Mouse (Mus musculus) cerebellum, postnatal 10 days (tissue): ENCODE results near the gene Sfxn2.

ENCODE experiments used
- DNase-seq, 2 experiments: peaks; one replicate each; pipeline ENCODE4 v3.0.0; 2021; ENCODE audit warnings: mixed read lengths in 2 of 2

Gene Sfxn2

DNA sequence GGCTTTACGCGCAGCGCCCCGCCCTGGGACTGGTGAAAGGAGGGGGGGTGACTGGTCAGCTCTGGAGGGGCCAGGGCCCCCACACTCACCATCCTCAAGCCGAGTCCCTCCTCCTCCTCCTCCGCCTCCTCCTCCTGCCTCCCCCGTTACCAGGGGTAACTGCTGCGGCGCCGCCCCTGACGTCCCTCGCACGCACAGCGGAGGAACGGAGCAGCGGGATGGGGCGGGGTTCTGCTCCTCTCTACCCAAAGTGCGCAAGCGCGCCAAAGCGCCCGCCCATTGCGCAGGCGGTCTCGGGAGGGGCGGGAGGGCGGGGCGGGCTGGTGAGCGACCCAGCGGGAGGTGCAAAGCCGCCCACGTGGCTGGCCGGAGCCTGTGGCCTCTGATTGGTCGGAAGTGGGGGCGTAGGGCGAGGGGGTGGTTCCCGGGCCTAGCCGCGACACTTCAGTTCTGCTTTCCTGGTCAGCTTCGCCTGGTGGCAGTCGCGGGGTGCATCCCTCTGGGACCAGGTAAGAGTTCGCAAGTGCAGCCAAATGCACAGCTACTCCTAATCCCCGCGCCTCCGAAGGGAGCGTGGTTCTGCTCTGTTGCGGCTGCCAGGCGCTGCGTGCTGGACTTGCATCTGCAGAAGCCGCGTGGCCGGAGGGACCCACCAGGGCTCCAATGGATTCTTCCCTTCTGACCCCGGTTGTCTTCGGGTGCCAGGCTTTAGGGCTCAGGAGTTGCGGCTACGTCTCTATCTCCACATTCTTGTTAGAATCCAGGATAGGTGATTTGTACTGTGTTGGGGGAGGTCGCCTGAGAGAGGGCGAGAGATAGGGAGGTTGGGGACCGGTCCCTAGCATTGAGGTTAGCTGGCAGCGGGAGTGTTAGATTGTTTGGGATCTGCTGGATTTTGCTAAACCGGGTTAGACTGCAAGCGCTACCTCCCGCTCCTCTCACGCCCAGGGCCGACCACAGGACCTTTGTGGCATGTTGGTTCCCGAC is at the start of gene Sfxn2, which contains the start of gene Arl3:
Gene Sfxn2, plus strand, starts transcription at position 415 of the 987 bp plus-strand sequence.
Gene Arl3, minus strand, starts transcription at position 248 of the 987 bp plus-strand sequence.
- DNase-seq, result peak; percentile 98

DNA sequence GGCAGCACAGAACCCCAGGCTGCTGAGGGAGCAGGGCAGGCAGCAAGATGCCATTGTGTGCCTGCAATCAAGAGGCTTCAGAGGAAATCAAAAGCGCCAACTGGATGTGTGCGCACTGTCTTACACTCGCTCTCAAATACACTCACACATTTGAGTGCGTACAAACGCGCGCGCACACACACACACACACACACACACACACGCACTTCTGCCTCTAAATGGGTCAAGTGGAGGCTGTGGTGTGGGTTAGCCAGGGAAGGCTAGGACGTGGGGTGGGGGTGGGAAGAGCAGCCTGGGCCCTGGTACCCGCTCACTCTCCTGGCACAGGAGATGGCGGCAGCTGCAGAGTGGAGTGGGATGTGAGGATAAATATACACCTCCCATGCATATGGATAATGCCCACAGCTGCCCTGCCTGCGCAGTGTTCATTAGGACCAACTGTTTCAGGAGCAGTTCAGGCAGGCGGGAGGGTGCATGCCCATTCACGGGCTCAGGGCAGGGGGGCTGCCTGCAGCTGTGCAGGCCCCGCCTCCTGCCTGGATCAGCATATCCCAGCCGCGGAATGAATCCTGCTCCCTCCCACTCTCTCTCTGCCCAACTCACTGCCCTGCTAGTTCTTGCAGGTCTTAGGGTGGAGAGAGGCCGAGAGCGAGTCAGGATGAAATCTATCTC is 49.5 kb upstream of the Sfxn2 start:
- peak; percentile 74 to 80 for DNase-seq

DNA sequence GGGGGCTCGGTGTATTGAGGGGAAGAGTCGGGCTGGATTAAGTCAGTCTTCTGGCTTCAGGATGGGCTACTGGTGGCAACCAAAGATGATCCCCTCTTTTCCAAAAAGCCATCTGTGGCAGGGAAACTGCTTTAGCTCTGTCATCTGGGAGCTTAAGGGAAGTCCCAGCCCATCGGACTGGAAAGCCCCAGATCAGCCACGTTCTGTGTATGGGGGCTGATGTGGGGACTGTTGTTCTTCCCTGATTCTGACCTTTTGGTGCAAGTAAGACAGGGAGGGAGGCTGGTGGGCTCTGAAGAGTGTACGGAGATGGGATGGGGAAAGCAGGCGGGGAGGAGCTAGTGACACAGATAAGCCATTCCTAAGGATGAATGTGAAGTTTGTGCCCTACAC is 49.0 kb upstream of the Sfxn2 start:
- DNase-seq, result no peak

DNA sequence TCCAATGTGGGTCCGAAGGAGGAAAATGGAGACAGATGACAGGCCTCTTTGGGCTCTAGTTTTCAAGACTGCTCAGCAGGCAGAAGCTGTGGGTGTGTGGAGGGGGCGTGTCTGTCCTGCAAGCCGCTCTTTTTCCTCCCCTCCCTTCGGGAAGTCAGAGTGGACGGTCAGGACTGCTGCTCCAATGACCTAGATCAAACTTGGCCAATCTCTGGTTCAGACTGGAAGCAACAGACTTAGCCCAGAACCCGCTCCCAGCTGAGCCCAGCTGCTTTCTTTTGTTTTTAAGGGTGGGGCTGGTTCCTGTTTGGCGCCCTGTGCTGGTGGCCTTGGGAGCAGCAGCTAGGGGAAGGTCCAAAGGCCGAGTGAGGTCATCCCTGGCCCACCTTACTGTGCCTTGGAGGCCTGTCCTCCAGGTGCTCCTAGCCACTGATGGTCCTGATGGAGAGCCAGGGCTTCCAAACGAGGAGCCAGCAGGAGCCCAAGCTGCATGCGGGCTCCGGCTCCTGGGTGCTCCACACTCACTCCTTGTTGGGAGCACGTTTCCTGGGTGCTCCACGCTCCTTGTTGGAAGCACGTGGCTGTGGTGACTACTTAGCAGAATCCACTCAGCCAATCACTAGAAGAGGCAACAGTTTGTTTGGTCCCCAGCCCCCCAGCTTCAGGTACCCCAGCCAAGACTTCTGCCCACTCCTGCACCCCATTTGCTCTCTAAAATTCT is 48.4 kb upstream of the Sfxn2 start:
- DNase-seq, result peak; percentile 38 to 48

DNA sequence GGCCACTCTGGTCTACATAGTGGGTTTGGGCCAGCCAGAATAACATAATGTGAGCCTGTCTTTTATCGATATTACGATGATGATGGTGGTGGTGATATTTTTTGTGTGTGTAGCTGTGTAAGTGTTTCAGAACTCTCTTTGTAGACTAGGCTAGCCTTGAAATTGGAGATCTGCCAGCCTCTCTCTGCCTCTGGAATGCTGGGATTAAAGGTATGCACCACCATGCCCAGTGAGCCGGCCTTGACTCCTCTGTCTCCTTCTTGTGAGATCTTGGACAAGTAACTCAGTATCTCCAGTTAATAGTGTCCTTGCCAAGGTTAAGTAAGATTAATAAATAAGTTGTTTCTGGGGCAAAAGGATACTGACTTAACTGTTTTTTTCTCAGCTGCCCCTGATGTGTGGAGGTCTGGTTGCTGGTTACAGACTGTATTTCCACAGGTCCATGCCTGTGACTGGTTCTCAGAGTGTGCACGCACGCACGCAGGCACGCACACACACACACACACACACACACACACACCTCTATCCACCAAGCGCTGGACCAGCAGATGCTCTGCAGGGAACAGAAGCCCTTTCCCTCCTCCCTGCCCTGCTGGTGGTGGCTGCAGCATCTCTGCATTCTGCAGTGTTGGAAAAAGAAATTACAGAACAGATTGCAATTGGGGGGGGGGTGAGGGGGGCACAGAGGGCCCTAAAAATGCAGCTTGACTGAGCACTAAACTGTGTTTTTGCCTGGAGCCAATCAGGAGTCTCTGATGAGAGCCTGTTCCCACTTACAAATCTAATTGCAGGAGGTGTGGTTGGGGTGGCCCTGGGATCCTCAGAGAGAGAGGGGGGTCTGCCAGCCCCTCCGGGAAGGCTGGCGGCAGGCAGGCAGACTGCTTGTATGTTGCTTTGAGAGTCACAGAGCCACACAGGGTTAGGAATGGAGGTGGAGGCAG is 47.2 kb upstream of the Sfxn2 start:
- peak; percentile 67 to 78 for DNase-seq

DNA sequence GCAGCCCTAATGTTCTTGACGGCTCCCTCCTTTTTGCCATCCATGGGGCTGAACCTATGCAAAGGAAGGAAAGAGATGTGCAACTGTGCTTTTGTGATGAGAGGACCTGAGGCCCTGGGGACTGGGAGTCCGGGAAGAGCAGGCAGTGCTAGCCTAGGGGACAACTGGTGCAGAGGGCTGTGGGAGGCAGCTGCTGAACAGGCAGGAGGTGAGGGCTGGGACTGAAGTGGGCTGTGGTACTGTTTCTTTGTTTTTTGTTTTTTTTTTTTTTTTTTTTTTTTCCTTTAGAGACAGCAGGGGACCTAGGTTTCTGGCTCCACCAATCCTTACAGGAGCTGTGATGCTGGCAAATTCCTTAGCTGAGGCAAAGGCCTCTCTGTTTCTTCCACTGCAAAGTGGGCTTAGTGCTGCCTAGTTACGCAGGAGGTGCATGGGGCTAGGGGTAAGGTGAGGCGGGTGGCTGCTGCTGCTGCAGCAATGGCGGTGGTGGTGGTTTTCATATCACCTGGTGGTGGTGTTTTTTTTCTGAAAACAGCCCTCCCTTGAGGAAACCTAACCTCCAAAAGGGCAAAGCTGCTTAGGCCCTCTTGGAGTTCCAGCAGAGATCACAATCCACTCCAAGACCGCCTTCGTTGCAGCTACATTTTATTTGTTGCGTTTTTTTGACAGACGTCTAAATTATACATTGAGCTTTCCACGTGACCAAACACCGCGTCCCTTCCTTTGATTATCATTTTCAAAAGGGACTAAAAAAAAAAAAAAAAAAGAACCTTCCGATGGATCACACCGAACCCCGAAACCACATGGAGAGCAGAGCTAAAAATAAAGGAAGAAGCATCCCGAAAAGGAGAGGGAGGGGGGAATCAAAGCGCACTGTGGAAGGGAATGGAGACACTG is 45.3 kb upstream of the Sfxn2 start:
- peak in 1 of 2 experiments; percentile 29 for DNase-seq

DNA sequence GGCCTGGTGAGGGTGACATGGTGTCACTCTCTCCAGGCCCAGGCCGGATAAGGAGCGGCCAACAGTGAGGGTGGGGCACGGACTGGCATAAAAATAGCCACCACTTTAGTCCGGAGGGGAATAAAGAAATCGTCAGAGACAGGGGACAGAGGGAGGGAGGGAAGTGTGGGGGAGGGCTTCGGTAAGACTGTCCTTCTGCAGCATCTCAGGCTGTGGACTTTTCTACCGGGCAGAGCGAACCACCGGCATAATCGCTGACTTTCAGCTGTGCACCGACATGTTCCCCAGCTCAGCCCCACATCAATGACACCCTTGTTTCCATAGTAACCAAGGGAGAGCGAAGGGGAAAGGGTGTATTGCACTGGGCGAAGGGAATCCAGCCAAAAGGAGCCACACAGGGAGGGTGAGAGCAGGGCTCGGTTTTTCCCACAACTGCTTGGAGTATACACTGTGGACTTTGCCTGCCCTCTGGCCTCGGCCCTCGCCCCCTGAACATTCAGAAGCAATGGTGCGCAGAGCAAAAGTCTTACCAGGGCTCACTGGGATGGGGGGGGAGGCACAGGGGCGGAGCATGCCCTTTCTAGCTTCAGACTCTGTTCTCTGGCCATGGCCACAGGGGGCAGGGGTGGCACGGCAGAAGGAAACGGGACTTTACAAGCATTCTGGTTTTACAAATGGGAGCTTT is 44.5 kb upstream of the Sfxn2 start:
- DNase-seq, result peak; percentile 74 to 75

DNA sequence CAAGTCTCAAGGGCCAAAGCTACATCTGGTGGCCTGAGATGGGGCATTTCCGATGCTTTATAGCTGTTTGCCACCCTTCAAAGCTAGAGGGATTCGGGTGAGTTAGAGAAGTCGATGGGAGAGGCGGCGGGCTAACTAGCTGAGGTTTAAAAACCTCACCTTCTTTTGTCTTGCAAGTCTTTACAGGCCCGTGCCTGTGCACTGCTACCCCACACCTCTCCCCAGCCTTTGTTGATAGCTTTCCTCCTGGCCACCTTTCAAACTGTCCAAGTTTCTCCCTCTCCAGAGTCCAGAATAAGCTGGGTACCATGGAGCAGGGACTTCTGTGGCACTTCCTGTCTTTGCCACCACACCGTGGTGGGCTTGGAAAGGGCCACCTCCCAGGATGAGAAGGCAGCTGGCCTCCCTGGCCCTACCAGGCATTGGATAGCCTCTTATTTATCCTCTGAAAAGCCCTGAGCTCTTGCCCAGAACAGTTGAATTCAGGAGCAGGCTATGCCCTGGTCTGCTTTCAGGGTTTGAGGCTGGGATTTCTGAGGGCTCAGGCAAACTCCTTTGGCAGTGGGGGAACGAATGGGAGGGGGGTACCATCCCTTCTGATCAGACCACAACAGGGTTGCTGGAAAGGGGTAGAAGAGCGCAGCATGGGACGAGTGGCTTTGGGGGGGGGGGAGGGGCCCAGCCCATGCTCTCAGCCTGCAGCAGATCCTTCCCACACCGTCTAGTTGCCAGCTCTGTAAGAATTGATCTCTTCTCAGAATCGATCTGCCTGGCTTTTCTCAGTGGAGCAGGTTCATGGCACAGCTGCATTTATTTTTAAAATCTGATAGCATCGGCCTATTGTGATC is 43.3 kb upstream of the Sfxn2 start:
- DNase-seq, result peak; percentile 58 to 63

DNA sequence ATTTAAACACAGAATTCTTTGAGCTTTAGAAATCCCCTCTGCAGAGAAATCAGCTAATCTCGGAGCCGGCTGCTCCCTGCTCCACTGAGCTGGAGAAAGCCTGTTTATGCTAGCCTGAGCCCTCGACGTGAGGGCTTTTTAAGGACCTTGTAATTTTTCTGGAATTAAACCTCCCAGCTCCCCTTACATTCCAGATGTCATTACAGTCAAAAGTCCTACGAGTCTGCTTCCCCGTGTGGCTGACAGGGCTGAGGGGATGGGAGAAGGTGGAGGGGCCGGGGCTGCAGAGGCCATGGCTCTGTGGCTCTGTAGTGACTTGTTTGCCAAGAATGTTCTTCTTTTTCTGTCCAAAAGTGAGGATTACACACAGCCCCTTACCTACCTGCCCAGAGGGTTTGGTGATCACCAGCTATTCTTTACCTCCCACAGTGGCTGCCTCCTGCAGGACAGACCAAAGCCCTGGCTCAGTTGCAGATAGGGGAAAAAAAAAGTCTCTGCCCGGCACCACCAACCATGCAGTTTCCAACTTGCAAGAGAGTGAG is 42.6 kb upstream of the Sfxn2 start:
- peak in 1 of 2 experiments; percentile 26 for DNase-seq

DNA sequence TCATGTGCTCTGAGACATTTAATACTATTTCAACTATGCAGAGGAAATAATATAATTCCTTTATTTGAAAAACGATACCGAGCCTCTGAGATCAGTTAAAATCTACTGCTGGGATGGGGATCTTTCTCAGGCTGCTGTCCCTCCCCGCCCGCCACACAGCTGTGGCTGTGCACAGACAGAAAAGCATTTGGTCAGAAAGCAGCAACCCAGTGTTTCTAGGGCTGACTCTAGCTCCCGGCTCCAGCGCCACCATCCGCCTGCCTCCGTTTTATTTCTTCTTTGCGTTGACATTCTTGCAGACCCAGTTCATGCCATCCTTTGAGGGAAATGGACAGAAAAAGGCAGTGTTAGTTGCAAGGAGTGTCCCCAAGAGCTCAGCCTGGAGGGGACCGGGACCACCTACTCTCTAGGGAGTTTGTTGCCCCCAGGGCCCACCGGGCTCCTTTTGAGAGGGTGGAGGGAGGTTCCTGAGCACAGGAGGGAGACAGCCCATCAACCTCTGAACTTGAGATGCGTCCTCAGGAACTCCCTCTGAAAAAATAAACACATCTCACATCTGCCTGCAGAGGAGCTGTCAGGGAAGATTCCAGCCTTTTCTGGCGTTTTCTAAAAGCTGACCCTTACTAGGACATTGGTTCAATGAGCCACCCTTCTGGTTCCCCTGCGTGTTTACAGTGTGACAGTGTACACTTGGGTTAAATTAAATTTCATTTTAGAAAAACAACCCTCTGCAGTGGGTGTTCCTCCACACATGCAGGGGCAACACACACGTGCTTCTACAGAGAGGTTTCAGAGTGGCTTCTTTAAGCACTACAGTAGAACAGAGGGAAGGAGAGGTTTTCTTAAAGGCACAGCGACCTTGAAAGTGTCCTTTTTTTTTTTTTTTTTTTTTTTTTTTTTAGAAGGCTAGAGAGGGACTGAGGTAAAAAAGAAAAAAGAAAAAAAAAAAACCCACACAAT is 41.8 kb upstream of the Sfxn2 start:
- DNase-seq, result peak; percentile 49 to 54

DNA sequence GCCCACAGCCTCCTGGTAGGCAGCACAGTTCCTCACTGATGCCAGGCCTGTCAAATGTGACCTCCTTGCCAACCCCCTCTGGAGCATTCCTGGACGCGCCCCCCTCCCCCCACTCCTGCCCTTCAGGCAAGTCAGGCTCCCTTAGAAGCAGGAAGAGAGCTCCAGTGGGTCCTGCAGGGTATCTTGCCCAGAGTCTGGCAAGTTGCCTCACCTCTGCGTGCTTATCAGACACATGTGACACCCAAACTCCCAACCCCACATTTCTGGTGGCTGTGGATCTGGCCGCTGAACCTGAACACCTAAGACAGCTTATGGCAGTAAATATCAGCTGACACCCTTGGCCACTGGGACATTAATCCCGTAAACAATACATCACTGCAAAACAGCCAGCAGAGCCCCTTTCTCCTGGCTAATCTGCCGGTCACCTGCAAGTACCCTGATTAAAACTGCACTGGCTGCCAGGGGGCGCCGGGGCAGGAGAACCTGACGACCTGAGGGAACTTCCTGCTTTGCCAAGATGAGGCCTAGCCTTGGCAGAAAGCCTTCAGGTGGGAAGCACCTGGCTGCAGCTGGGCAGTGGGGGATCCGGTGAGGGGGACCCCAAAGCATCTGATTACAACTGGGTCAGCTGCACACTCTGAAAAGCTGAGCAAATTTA is 41.0 kb upstream of the Sfxn2 start:
- peak; percentile 67 to 71 for DNase-seq

DNA sequence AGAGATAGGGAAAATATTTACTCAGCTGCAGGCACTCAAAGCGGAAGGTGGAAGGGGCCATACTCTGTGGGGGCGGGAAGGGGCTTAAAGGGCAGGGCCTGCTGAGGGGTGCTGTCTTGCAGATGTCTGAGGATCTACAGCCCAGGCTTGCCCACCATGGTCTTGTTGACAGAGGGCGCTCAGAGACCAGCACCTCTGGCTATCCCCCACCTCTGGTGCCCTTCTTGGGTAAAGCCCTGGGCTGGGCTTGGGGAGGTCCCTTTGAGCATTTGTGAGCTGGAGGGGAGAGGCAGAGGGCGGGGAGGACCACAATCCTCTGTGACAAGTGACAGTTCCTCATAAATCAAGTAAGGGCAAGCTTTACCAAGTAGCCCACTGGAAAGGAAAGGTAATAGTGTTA is 40.1 kb upstream of the Sfxn2 start:
- DNase-seq, result no peak

DNA sequence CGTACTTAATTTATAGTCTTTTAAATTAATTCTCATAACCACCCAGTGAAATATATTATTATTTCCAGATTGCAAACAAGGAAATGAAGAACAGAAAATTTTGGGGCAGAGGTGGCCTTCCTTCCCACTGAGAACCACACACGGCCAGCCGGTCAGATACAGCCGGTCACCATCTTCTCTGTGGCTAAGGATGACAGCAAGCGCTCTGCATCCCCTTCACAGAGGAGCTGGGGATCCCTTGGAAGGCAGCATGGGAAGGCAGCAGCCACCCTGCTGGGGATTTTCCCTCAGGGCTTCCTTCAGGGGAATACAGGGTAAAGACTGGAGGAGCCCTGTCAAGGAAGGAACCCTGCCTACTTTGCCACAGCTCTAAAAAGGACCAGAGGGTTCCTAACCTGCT is 39.6 kb upstream of the Sfxn2 start:
- DNase-seq, result no peak

DNA sequence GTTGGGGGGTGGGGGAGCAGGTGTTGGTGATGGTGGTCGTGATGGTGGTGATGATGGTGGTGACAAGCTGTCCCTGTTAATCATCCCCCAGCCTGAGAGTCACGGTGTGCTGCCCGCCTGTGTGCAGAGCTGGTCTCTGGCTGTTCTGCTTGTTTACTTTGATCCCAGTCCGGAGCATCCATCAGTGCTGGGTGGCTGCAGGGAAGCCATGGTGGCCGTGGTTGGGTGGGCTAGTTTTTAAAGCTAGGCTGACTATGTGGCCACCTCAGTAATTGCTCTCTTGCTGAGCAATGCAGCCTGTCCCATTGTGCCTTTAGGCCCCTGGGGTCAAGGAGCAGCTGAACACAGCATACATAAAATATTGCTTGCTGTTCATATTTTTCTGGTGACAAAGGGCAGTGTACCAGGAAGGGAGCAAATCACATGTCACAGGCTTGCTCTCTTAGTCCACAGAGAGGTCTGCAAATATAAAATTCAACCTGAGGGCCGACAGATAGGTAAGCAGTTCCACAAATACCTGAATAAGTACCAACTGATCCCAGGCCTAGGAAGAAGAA is 38.5 kb upstream of the Sfxn2 start:
- no peak for DNase-seq

DNA sequence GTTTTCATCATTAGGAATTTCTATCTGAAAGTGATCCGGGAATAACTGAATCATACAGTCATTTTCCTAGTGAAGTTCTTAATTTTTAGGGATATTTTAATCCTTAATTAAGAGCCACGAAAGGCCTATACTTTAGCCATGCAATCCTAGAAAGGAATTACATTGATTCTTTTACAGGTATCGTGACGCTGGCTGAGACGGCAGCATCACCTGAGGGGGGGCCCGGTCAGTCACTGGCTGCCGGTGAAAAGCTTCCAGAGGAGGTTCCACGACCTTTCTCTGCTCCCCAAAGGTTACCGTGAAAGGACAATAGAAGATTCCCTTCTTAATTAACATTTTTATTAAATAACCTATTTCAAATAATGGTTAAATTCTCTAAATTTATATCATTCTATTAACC is 35.8 kb upstream of the Sfxn2 start:
- no peak for DNase-seq

DNA sequence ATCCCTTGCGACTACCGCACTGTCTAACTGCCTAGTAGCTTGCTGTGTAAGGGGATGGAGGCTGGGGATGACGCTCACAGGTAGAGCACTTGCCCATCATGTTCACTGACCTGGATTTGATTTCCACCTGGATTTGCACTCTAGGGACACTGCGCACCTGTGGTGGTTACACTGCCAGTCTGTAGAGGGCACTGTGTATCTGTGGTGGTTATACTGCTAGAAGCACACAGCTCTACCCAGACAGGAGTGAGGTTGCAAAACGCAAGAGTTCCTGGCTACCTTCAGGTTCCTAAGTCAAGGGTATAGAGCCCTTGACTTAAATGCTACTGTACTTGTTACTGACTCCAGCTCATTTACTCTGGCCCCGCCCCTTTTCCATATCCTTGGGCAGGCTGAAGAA is 35.0 kb upstream of the Sfxn2 start:
- DNase-seq, result no peak

DNA sequence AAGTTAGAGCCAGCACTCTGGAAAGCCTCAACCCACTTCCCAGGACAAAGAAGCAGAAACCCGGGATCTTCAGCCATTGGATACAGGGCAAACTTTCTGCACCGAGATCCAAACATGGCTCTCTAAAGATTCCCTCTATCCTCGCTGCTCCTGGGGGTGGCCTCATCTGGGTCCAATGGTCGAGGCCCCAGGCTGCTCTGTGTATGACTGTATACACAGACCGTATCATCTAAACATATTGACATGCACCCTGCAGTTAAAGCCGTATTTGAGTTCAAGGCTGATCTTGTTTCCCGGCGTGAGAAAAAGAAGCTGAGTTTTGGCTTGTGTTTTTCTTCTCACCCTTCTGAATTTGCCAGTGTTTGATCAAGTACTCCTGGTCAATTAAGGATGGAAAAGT is 30.4 kb upstream of the Sfxn2 start:
- DNase-seq, result no peak
